Mouse (Mus musculus): ENCODE measurements around the gene Afm.

DNA sequence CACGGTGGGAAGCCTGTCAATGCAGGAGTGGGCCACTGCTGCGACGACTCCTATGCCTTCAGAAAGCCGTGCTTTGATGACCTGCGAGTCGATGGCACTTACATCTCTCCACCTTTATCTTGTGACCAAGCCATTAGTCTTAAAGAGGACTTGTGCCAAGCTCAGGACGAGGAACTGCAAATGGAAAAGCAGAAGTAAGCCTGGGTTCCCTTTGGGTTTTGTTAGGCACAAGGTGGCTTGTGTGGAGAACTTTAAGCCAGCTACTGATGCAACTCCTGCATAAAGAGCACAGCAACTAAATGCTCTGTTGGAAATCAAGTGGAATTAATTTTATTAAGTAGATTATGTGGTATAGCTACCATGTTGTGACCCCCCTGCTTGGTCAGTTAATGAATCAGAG is 66.1 kb downstream of the Afm start:
- TF ChIP-seq CTCF (IDR thresholded peaks at IDR 0.05; ENCODE audit: low read depth) (no peak), EP300 (IDR thresholded peaks at IDR 0.05; ENCODE audit: low read depth) (no peak)
